Mouse (Mus musculus): ENCODE results near the gene Ccdc51. TPM values are rescaled to one million over a fixed set of nuclear protein-coding genes. Genes with fewer than 3 reads are reported as not detected.

The Ccdc51 gene
- polyA plus RNA-seq, 1 experiment from 2014 or later = 9.9 TPM

GRCm38 (mm10) chr9:109054712-109055111 lies 27.6 kb upstream of the Ccdc51 start:
- H3K4me1 ChIP-seq (replicated peaks; ENCODE audit: control insufficient read depth, insufficient read depth) = 0 out of 2 replicates have a peak, but pooled peaks cover 6% of the 10 kb centered on the region
- peak overlapping the region; percentile 53 for H3K9ac ChIP-seq (ENCODE audit: low read length)
- DNase-seq (ENCODE audit: low spot score) (peak; percentile 77), ATAC-seq (ENCODE audit: low FRiP score, low TSS enrichment) (peak; percentile 77)
- H3K9me3 ChIP-seq (ENCODE audit: control insufficient read depth, low read length) = no peaks in the 10 kb centered on the region
- H3K27ac ChIP-seq (replicated peaks) = peak overlapping the region; percentile 88
- TF ChIP-seq EP300 (optimal IDR thresholded peaks at IDR 0.05) (no peak), CTCF (IDR thresholded peaks at IDR 0.05; ENCODE audit: low read depth) (no peak)
- H3K4me3 ChIP-seq (ENCODE audit: low read depth, low read length) = peak overlapping the region; percentile 17
- no peaks in the 10 kb centered on the region for H3K27me3 ChIP-seq (ENCODE audit: control insufficient read depth, insufficient read depth, low read length)
- WGBS = 4% methylated on average over 7 of the region's 7 CpGs
- H3K4me2 ChIP-seq (replicated peaks; ENCODE audit: low read depth) = peak overlapping the region; percentile 50
- peaks cover 20% of the 10 kb centered on the region for H3K36me3 ChIP-seq (ENCODE audit: control insufficient read depth, insufficient read depth, low read length)

DNA sequence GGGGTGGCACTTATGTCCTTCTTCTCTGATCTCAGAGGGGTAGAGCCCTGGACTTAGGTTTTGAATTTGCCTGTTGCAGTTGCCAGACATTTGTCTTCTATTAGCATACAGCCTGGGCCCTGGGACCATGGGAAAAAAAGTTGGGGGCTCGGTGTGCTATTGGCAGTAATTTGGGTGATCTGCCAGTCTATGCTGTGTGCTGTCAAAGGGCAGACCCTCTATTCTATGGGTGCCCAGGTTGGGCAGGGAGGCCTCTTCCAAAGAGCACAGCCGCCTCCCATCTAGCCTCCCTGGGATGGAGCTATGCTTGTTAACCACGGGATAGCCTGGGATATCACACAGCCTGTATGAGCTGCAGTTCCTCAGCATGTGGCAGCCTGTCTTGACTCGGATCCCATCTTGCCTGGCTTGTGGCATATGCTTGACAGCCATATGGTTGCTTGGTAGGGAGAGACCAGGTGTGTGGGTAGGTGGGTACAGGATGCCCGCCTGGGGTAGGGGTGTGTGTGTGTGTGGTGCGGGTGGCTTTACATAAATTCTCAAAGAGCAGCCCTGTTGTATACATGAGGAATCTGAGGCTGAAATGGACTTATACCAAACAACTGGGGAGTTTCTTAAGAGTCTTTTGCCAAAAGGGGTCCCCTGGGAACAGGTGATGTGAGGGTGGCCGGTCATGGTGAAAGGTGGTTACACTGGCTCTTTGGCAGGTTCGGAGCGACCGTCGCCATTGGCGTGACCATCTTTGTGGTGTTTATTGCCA lies 26.8 kb upstream of the Ccdc51 start:
- peak overlapping the region; percentile 88 for H3K27ac ChIP-seq (replicated peaks)
- H3K9ac ChIP-seq (ENCODE audit: low read length) = peak overlapping the region; percentile 54
- H3K36me3 ChIP-seq (ENCODE audit: control insufficient read depth, insufficient read depth, low read length) = peaks cover 17% of the 10 kb centered on the region
- no peak for ATAC-seq (ENCODE audit: low FRiP score, low TSS enrichment)
- no peaks in the 10 kb centered on the region for H3K27me3 ChIP-seq (ENCODE audit: control insufficient read depth, insufficient read depth, low read length)
- peak overlapping the region; percentile 50 for H3K4me2 ChIP-seq (replicated peaks; ENCODE audit: low read depth)
- TF ChIP-seq CTCF (IDR thresholded peaks at IDR 0.05; ENCODE audit: low read depth) (no peak), EP300 (optimal IDR thresholded peaks at IDR 0.05) (no peak)
- WGBS = 91% methylated on average over 12 of the region's 12 CpGs
- DNase-seq (ENCODE audit: low spot score) = no peak
- peak overlapping the region; percentile 17 for H3K4me3 ChIP-seq (ENCODE audit: low read depth, low read length)
- H3K4me1 ChIP-seq (replicated peaks; ENCODE audit: control insufficient read depth, insufficient read depth) = 0 out of 2 replicates have a peak, but pooled peaks cover 6% of the 10 kb centered on the region
- no peaks in the 10 kb centered on the region for H3K9me3 ChIP-seq (ENCODE audit: control insufficient read depth, low read length)

DNA sequence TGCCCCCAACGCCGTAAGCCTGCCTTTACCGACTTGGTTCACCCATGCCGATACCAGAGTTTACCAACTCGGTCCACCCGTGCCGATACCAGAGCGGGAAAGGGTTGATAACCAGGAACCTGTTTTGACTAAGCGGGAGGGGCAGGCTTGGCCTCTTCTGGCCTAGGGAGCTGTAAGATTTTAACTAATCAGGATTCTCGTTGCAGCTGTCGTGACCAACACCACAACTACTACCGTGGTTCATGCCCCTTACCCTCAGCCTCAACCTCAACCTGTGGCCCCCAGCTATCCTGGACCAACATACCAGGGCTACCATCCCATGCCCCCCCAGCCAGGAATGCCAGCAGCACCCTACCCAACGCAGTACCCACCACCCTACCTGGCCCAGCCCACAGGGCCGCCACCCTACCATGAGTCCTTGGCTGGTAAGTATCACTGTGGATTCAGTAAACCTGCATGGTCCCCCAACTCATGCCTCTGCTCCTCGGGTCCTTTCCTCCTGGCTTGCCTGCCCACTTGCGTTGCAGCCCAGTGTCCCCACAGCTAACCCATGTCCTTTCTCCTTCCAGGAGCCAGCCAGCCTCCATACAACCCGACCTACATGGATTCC lies 26.1 kb upstream of the Ccdc51 start:
- no peak overlapping the region for H3K4me3 ChIP-seq (ENCODE audit: low read depth, low read length)
- WGBS = 89% methylated on average over 17 of the region's 17 CpGs
- DNase-seq (ENCODE audit: low spot score) (no peak), ATAC-seq (ENCODE audit: low FRiP score, low TSS enrichment) (no peak)
- H3K36me3 ChIP-seq (ENCODE audit: control insufficient read depth, insufficient read depth, low read length) = peaks cover 17% of the 10 kb centered on the region
- H3K27ac ChIP-seq (replicated peaks) = no peak overlapping the region
- H3K9me3 ChIP-seq (ENCODE audit: control insufficient read depth, low read length) = no peaks in the 10 kb centered on the region
- no peak overlapping the region for H3K9ac ChIP-seq (ENCODE audit: low read length)
- H3K4me1 ChIP-seq (replicated peaks; ENCODE audit: control insufficient read depth, insufficient read depth) = 0 out of 2 replicates have a peak, but pooled peaks cover 6% of the 10 kb centered on the region
- no peaks in the 10 kb centered on the region for H3K27me3 ChIP-seq (ENCODE audit: control insufficient read depth, insufficient read depth, low read length)
- TF ChIP-seq EP300 (optimal IDR thresholded peaks at IDR 0.05) = no peak
- TF ChIP-seq CTCF (IDR thresholded peaks at IDR 0.05; ENCODE audit: low read depth) = no peak
- H3K4me2 ChIP-seq (replicated peaks; ENCODE audit: low read depth) = no peak overlapping the region

DNA sequence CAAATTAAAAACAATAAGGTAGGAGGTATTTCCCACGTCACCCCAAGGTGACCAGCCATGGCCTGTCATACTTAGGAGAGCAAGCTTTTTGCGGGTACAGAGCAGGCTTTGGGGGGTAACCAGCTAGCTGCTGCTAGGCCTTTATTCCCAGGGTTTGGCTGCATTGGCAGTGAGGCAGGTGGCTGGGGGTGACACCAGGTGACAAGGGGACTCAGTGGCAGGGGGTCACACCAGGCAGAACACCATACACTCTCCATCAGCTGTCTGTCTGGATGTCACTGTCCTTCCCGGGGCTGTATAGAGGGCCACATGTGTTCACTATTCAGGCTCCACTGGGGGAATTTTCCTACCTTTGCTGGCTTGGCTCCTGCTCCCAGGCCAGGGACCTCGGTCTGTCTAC lies 25.4 kb upstream of the Ccdc51 start:
- H3K36me3 ChIP-seq (ENCODE audit: control insufficient read depth, insufficient read depth, low read length) = peaks cover 17% of the 10 kb centered on the region
- no peaks in the 10 kb centered on the region for H3K9me3 ChIP-seq (ENCODE audit: control insufficient read depth, low read length)
- no peak overlapping the region for H3K27ac ChIP-seq (replicated peaks)
- ATAC-seq (ENCODE audit: low FRiP score, low TSS enrichment) = no peak
- no peaks in the 10 kb centered on the region for H3K27me3 ChIP-seq (ENCODE audit: control insufficient read depth, insufficient read depth, low read length)
- 82% methylated on average over 4 of the region's 4 CpGs for WGBS
- TF ChIP-seq EP300 (optimal IDR thresholded peaks at IDR 0.05) (no peak), CTCF (IDR thresholded peaks at IDR 0.05; ENCODE audit: low read depth) (no peak)
- no peak overlapping the region for H3K4me2 ChIP-seq (replicated peaks; ENCODE audit: low read depth)
- no peak overlapping the region for H3K9ac ChIP-seq (ENCODE audit: low read length)
- no peak for DNase-seq (ENCODE audit: low spot score)
- H3K4me1 ChIP-seq (replicated peaks; ENCODE audit: control insufficient read depth, insufficient read depth) = 0 out of 2 replicates have a peak, but pooled peaks cover 6% of the 10 kb centered on the region
- no peak overlapping the region for H3K4me3 ChIP-seq (ENCODE audit: low read depth, low read length)

GRCm38 (mm10) chr9:109057543-109057942 lies 24.8 kb upstream of the Ccdc51 start:
- Histone ChIP-seq H3K4me1 (replicated peaks; ENCODE audit: control insufficient read depth, insufficient read depth) (0 out of 2 replicates have a peak, but pooled peaks cover 6% of the 10 kb centered on the region), H3K36me3 (ENCODE audit: control insufficient read depth, insufficient read depth, low read length) (peaks cover 17% of the 10 kb centered on the region), H3K4me3 (ENCODE audit: low read depth, low read length) (no peak overlapping the region), H3K4me2 (replicated peaks; ENCODE audit: low read depth) (no peak overlapping the region), H3K9me3 (ENCODE audit: control insufficient read depth, low read length) (no peaks in the 10 kb centered on the region), H3K27ac (replicated peaks) (no peak overlapping the region), H3K9ac (ENCODE audit: low read length) (no peak overlapping the region), H3K27me3 (ENCODE audit: control insufficient read depth, insufficient read depth, low read length) (no peaks in the 10 kb centered on the region)
- 88% methylated on average over 5 of the region's 5 CpGs for WGBS
- ATAC-seq (ENCODE audit: low FRiP score, low TSS enrichment) (no peak), DNase-seq (ENCODE audit: low spot score) (no peak)
- TF ChIP-seq EP300 (optimal IDR thresholded peaks at IDR 0.05) (no peak), CTCF (IDR thresholded peaks at IDR 0.05; ENCODE audit: low read depth) (no peak)
